Mouse (Mus musculus): ENCODE results near the gene Dlat.

Gene Dlat

DNA sequence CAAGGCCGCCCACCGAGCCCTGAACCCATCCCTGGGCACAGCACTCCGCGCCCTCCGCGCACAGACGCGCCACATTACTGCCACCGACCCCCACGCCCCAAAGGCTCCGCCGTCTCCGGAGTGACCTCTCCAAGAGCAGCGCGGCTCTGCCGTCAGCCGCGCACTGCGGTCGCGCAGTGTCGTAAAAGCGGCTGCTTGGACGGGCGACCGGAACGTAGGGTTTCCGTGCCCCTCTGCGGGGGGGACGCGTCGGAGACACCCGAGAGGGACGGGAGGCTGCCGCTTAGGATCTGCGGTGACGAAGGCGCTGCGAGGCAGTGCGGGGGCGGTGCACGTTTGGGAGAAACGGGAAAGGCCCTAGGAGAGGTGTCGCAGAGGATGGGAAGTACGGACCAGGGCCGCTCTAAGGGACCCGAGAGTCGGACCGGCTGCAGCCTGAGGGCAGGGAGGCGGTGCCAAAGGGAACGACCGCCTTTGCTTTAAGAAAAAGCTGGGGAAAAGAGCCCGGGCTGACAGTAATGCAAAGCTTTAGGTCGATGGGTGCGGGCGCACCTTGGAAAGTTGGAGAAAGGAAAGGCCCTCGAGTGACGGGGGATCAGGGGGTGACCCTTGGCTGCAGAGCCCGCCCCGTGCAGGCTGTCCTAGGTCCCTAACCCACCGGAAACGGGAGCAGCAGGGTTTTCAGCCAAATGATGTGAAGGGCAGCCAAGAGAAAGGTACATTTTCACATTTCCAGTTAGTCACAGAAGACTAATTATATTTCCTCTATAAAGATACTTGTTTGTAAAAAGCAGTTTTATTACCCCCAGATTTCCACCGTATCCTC lies at the start of gene Dlat:
Dlat (minus strand) TSS at position 389 of the 826 bp plus-strand sequence.
- peak; percentile 38 for DNase-seq (ENCODE audit: low spot score)

DNA sequence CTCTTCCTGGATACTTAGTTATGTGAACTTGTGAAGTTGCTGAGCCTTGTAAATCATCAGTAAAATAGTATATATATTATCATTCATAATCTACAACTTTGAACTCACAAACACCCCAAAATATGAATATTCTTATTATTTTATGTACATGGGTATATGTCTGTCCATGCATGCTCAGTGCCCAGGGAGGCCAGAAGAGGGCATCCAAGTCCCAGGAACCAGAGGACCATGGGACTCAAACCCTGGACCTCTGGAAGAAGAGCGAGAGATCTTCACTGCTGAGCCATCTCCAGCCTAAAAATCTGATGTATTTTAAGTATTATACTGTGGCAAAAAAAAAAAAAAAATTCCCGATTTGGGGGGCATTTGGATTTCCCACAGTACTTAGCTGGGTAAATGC lies 49.5 kb upstream of the Dlat start:
- no peak for DNase-seq (ENCODE audit: low spot score)

DNA sequence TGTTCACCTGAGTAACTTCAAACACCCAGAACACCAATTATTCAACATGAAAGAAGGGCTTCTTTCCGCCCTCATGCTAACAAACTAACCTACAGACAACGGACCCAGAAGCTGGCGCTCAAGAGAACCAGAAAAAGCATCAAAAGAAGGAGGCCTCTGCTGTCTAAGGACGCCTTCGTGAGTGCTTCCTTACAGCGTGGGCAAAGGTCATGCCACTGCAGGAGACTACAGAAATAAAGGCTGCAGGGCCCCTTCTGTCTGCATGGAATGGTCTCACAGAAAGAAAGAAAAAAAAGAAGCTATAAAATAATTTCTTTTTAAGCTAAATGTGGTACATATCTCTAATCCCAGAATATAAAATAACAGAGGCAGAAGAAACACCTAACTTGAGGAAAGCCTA lies 45.3 kb upstream of the Dlat start:
- DNase-seq (ENCODE audit: low spot score): no peak

DNA sequence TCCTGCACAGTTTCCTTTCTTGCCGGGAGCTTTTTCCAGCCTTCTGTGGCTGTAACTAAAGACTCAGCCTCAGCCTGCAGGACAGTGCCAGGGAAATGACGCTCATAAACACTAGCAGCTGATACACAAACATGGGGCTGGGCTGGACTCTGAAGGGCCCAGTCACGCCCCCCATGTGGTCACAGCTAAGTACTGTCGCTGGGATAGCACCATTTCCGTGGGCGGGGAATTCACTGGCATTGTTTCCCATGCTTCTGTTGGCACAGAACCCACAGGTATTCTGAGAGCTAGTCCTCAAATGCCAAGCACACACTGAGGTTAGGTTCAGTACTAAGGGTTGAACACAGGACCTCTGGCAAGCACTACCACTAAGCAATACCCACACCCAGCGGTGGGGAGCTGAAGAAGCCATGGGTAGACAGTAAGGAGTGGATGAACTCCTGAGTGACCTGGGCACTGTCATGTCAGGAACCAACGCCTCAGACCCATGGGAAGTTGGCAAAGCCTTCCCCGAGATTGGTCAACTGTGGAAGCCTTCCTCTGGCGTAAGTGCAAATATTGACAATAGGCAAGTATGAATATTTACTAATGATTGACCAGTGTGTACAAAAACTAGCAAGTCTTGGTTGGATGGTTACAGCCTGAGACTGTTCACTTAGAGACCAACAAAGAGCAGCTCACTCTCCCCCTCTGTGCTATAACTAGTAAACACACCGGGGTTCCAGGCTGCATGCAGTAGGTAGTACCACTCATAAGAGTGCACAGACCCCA lies 41.5 kb upstream of the Dlat start:
- DNase-seq (ENCODE audit: low spot score): no peak

DNA sequence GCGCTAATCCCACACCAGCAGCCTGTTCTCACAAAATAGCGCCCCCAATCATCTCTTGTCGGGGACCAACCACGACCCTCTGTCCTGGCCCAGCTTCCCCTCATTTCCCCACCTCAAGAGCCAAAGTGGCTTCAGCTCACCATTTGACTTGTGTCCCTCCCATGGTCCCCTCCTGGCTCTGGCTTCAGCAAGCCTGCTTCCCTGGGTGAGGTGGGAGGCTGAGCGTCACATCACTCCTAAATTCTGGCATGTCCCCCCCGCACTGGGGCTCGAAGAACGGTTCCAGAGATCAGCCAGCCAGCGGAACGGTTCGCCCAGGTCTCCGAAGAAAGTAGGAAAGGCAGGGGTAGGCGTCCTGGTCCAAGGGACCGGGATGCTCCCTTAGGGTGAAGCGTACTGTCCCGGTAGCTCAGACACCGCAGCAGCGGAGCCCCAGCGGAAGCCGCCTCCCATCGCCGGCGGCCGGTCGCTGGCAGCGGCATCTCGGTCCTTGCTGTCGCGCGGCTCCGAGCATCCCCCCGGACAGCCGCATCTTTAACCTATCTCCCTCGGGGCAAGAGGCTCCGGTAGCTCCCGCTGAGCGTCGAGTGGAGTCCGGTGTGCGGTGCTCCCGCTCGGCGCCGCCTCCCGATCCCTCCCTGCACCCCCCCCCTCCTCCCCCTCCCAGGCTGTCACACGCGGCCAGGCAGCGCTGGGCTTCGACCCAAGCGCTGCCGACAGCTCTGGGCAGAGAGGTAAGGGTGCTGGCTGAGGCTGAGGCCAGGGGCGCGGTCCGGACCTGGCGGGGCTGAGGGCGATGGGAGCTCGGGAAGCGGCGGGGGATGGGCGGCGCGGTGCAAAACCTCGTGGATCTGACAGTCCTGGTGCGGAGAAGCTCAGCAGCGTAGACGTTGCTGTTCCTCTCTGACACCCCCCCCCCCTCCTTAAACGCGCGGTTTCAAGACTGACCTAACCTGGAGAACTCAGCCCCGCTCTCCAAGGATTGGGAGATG lies 39.1 kb upstream of the Dlat start:
- no peak for DNase-seq (ENCODE audit: low spot score)

DNA sequence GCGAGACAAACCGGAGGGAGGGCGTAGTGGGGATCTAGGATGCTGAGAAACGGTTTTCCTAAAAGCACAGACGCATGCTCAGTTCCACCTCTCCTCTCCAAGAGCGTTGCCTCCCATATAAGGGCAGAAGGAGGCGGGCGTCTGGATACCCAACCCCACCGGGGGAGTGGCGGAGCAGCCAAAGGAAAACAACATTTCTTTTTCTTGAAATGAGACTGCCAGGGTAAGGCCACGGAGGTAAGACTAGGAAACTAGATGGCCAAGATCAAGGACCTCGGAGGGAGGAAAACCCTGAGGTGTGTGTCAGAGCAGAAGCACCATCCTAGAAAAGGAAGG lies 38.1 kb upstream of the Dlat start:
- DNase-seq (ENCODE audit: low spot score): no peak

DNA sequence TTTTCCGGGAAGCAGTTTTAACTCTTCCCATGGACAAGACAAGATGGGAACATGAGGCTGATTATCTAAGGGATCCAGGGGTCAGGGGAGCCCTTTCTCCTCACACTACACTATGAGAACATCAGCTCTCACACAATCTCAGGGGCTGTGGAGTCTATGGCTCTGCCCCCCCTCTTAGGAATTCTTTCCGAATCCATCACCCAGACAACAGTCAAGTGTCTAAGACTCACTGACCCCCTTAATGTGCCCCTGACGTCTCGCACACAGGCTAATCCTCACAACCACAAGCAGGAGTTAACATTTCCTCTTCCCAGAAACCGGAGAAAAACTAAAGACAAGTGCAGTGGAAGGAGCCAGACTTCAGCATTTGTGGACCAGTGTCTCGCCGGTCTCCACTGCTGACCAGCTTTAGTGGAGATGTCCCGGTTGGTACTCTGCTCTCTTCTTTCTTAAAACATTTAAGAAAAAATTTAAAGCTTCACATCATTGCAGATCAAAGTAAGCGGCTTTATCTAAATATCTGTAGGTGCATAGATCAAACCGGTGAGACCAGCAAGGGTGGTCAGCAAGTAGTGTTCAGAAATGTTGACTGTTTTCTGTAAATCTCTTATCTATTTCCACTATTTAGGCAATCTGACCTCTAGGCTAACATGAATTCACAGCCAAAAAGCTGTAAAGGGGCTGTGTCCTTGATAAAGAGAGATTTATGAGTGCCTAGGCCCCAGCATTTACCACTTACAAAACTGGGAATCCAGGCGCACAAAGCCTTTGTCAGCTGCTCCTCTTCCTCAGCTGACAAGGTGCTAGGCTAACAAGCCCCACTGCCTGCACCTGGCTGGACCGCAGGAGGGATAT lies 37.5 kb upstream of the Dlat start:
- no peak for DNase-seq (ENCODE audit: low spot score)

DNA sequence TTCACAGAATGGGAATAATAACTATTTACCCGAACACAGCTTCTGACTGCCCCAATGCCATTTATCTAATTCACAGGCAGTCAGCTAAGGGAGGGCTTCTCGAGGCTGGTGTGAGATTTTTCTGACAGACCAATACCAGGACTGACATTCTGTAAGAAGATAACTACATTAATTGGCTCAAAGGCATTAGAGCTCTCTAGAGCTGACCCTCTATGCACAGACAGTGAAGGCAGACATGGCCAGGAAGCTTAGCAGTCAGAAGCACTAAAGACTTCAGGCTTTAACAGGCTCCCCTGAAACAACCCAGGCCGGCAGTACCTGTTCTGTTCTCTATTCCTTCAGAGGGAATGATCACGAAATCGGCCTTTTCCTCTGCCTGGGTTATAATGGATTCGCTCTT lies 35.6 kb upstream of the Dlat start:
- no peak for DNase-seq (ENCODE audit: low spot score)

DNA sequence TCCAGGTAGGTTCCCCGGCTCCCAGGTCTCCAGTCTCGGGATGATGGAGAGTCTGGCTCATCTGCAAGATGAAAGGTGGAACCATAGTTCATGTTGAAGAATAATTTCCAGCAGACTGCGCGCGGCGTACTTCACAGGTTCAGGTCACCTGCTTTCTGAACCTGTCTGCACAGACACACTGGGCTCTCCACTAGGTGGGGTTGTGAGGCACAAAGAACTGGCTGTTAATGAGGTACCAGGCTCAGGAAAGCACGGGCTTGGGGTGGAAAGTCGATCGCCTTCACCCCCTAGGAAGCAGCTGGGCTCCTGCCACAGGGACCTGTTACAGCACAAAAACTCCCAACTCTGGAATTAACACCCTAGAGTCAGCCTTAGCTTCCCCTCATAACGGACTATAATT lies 34.1 kb upstream of the Dlat start:
- no peak for DNase-seq (ENCODE audit: low spot score)

DNA sequence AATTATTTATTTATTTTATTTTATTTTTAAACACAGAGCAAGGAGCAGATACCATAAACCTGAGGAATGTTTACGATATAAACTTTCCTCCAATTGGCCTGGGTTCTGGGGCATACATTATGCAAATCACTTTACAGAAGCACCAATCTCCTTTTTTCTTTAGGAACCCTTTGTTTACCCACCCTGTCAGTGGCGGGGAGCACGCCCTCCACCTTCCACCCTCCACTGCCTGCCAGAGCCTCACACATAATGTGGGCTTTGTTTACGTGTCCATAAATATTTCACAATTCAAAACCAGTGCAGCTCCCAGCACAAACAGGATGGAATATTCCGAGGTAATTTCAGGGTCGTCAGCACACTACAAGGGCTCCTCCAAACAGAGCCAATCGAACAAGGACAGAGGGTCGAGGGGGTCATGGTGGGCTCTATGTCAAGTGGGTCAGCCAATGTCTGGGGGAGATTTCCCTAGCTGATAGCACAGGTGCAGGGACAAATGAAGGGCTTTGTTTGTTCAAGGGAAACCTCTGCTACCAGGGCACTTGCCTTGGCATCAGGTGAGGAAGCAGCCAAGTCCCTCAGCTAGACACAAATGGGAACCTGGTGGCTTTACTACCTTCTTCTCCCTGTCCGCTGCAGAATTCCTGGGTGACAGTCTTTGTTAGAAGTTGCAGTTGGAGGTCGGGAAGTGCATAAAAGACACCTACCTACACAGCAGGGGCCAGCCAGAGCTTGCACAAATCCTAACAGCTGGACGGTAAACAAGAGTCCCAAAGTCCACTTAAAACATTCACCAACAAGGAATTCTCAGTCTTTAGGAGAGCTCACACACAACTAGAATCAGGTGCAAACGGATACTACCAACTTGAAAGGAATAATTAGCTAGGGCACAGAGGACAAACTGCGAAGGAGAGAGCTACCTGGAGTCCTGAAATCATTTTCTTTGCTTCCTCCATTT lies 33.3 kb upstream of the Dlat start:
- DNase-seq (ENCODE audit: low spot score): no peak

DNA sequence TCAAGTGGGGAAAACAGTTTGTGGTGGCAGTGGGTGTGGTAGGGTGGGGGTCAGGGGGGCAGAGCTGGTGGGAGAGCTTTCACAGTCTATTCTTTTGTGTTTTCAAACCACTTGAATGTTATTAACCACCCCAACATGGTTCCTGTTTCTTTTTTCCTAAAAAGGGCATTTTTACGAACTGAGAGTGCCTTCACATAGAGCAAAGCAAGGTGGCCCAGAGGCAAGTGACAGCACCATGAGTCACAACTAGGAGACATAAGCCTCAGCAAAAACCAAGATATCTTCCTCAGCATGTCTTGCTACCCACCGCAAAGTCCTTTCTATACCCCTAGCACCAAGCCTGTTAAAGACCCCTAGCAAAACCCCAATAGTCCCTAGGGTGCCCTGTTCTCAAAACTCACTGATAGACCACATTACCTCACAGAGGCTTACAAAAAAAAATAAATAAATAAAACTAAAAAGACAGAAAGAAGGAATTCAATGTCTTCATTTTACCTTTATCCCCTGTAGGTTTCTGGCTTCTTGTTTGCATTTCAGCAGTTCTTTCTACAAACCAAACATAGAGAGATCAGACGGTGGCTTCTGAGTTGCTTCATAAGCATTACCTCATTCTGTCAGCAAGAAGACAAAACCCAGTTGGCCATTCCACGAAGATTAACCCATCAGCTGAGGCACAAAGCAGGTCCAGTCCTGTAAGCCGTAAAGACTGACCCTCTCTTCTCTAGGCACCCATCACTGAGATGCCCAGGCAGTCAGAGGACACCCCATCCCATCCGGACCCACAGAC lies 27.5 kb upstream of the Dlat start:
- no peak for DNase-seq (ENCODE audit: low spot score)

DNA sequence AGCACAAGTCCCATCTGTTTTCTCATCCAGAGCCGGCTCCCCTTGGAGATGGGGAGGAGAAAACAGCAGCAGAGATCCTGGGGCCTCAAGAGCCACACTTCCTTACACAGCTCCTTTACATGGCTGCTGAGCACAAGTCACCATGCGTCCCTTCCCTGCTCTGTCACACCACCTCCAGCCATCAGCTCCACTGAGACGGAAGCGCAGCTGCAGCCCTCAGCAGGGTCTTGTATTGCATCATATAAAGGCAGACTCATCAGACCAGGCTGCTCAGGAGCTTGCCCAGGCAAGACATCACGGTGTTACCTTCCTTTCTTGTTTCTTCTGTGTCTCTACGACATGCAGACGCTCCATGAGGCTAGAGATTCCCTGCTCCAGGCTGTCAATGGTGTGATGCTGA lies 22.1 kb upstream of the Dlat start:
- no peak for DNase-seq (ENCODE audit: low spot score)

DNA sequence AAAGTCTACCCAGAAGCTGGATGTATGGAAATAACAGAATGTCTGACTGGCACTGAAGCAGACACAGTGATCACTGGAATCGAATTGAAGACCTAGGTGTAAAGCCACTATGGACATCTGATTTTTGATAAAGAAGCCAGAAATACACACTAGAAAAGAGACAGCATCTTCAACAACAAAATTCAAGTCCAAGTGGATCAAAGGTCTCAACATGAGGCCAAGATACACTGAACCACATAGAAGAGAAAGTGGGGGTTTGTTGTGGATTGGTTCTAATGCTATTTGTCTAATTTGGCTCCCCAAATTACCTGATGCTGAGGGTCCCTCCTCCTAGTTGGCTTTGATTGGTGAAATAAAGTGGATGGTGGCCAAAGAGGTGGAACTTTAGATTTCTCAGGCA lies 19.8 kb upstream of the Dlat start:
- no peak for DNase-seq (ENCODE audit: low spot score)

DNA sequence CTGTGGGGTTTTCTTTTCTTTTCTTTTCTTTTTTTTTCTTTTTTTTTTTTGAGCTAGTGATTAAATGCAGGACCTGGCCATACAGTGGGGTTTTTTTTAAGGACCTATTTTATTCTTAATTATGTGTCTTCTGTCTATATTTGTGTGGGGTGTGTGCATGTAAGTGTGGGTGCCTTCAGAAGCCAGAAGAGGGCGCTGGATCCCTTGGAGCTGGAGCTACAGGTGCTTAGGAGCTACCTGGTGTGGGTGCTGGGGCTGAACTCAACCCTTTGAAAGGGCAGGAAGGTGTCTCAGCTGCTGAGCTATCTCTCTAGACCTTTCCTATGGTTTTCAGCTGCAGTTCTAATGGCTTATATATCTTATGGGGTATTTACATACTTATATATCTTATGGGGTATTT lies 15.2 kb upstream of the Dlat start:
- no peak for DNase-seq (ENCODE audit: low spot score)

DNA sequence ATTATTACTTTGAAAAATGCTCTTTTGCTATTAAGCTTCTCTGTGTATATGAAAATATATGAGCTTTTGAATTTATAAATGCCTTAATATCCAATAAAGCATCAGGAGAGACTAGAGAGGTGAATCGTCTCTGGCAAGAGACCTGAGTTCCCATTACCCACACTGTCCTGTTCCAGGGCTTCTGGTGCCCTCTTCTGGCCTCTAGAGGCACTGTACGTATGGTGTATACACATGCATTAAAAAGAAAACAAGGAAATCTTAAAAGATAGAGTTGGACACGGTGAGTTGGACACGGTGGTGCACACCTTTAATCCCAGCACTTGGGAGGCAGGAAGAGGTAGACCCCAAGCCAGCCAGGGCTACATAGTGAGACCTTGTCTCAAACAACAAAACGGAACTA lies 11.1 kb upstream of the Dlat start:
- no peak for DNase-seq (ENCODE audit: low spot score)

DNA sequence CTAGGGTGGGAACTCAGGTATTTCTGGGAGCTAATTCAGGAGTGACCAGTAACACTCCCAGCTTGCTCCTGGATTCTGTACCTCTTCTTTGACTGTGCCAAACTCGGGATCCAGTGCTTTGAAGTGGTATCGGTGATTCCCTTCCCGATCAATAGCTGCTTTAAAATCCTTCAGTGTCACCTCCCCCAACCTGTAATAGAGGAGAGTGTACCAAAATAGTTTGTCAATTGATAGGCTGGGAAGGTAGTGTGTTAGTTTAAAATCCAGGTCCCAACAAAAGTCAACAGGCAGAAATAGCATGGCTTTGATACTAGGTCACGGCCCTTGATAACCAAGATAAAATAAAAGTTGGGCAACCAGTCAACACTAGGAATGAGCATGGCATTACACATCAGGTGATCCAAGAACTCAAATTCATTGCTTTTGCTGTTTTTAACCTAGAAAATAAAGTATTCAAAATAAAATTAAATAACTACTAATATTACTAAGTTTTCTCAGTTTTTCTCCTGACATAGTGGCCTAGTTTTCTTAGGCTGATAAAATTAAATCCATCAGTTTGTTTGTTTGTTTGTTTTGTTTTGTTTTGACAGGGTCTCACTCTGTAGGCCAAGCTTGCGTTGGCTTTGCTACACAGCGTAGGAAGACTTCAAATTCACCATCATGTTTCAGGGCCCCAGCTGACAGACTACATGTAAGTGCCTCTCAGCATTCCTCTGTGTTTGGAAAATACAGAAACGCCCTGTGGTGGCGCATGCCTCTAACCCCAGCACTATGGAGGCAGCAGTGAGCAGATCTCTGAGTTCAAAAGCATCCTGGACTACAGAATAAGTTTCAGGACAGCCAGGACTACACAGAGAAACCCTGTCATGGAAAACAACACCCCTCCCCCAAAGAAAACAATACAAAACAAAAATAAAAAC lies 8.3 kb upstream of the Dlat start:
- DNase-seq (ENCODE audit: low spot score): no peak

DNA sequence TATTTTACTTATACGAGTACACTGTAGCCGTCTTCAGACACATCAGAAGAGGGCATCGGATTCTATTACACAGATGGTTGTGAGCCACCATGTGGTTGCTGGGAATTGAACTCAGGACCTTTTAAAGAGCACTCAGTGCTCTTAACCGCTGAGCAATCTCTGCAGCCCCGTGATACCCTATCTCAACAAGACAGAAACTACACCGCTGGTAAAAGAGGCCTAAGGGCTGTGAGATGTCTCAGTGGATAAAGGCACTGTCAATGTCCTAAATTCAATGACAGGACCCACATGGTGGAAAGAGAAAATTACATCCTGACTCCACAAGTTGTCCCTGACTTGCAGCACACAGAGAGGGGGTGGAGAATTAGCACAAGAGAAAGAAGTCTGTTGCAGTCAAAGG lies 6.9 kb upstream of the Dlat start:
- no peak for DNase-seq (ENCODE audit: low spot score)

DNA sequence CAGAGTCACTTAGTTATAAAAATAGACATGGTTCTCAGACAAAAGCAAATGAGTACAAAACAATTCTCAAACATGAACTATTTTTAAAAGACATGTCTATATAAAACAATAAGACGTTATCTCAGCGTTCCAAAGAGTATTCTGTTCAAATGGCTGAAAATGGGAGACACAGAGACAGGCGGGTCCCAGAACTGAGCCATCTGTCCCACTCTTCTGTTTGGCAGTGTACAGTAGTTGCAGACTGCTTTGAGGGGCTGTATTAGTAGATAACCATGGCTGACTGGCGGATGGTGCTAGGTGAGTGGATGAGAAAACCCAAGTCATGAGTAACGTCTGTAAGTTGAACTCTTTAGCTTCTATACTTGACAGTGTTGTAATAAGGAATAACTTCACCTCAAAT lies 5.2 kb upstream of the Dlat start:
- DNase-seq (ENCODE audit: low spot score): no peak
